Mouse (Mus musculus) intestine, embryonic 16.5 days (tissue): Measurements from ENCODE around the gene Creb3l2. TPM values are rescaled to one million over a fixed set of nuclear protein-coding genes. Genes with fewer than 3 reads are reported as not detected.

Experiments used
- ATAC-seq: fragments of 200-750 bp; cut with Nextera tagmentation; 2 replicates; pipeline ENCODE4 v1.8.0; 2017; ENCODE audit warnings: moderate TSS enrichment, moderate library complexity
- H3K27ac ChIP-seq: fragments of 300-500 bp; sonication (generic); 2 replicates; pipeline ENCODE4 v1.5.1; 2014; ENCODE audit warnings: mild to moderate bottlenecking, low read length
- H3K27me3 ChIP-seq: fragments of 300-500 bp; sonication (generic); replicated peaks from 2 replicates; pipeline ENCODE4 v1.6.1; 2014; ENCODE audit warnings: low read length, control low read depth, mixed read lengths; ENCODE audit not compliant: control insufficient read depth, insufficient read depth
- H3K36me3 ChIP-seq: fragments of 300-500 bp; sonication (generic); 2 replicates; pipeline ENCODE4 v1.6.1; 2014; ENCODE audit warnings: low read length, control low read depth; ENCODE audit not compliant: control insufficient read depth, insufficient read depth
- H3K4me1 ChIP-seq: fragments of 300-500 bp; sonication (generic); 2 replicates; pipeline ENCODE4 v1.6.1; 2014; ENCODE audit warnings: low read length, control low read depth, mixed read lengths; ENCODE audit not compliant: control insufficient read depth, insufficient read depth
- H3K4me2 ChIP-seq: fragments of 300-500 bp; sonication (generic); 2 replicates; pipeline ENCODE4 v1.6.1; 2014; ENCODE audit warnings: low read depth, low read length, control low read depth
- H3K4me3 ChIP-seq: fragments of 300-500 bp; sonication (generic); 2 replicates; pipeline ENCODE4 v1.5.1; 2014; ENCODE audit warnings: mild to moderate bottlenecking, low read length
- H3K9ac ChIP-seq: fragments of 300-500 bp; sonication (generic); 2 replicates; pipeline ENCODE4 v1.6.1; 2014; ENCODE audit warnings: low read depth, low read length
- H3K9me3 ChIP-seq: fragments of 300-500 bp; sonication (generic); 2 replicates; pipeline ENCODE4 v1.6.1; 2016; ENCODE audit warnings: low read length, control low read depth; ENCODE audit not compliant: control insufficient read depth
- WGBS: fragments of 180-500 bp; shearing (Covaris S2); extraction: QIAGEN DNeasy Blood & Tissue Kit; methylation state at CpG from one replicate; pipeline ENCODE4 v1.1.7; 2014; 5-methylcytosine and 5-hydroxymethylcytosine counted together
- polyA plus RNA-seq: library from polyadenylated mRNA; unstranded; fragments of >200 nt; fragmentation: Nextera tagmentation; extraction: Ambion mirVana; gene quantifications from 2 replicates; pipeline ENCODE4 v1.2.1, GENCODE M21; 2015

Gene Creb3l2
- polyA plus RNA-seq, 1 experiment from 2014 or later = 13.4 TPM

- Histone ChIP-seq H3K9ac (no peak overlapping the region), H3K4me1 (no peaks in the 10 kb centered on the region), H3K27me3 (no peaks in the 10 kb centered on the region), H3K4me3 (no peak overlapping the region), H3K4me2 (no peak overlapping the region), H3K9me3 (no peaks in the 10 kb centered on the region), H3K36me3 (no peaks in the 10 kb centered on the region), H3K27ac (no peak overlapping the region)
- 64% methylated on average over 10 of the region's 10 CpGs for WGBS
- no peak for ATAC-seq
These were observed 66.5 kb downstream of the Creb3l2 start for GRCm38 (mm10) chr6:37375452-37375851.

- no peaks in the 10 kb centered on the region for H3K36me3 ChIP-seq
- H3K4me1 ChIP-seq = no peaks in the 10 kb centered on the region
- H3K9ac ChIP-seq = no peak overlapping the region
- ATAC-seq = no peak
- H3K4me3 ChIP-seq = no peak overlapping the region
- H3K27me3 ChIP-seq = no peaks in the 10 kb centered on the region
- H3K4me2 ChIP-seq = no peak overlapping the region
- H3K9me3 ChIP-seq = no peaks in the 10 kb centered on the region
- WGBS = 82% methylated on average over 7 of the region's 7 CpGs
- H3K27ac ChIP-seq = no peak overlapping the region
These were observed 70.6 kb downstream of the Creb3l2 start for GRCm38 (mm10) chr6:37371341-37371740.

- no peak for ATAC-seq
- Histone ChIP-seq H3K27me3 (no peaks in the 10 kb centered on the region), H3K4me1 (peaks cover under 1% of the 10 kb centered on the region; the same call in 1 of the 2 replicates), H3K9ac (no peak overlapping the region), H3K36me3 (no peaks in the 10 kb centered on the region), H3K27ac (no peak overlapping the region), H3K9me3 (no peaks in the 10 kb centered on the region), H3K4me2 (no peak overlapping the region), H3K4me3 (no peak overlapping the region)
- 87% methylated on average over 12 of the region's 12 CpGs for WGBS
These were observed 71.4 kb downstream of the Creb3l2 start for GRCm38 (mm10) chr6:37370566-37370965.

- ATAC-seq = no peak
These were observed 72.2 kb downstream of the Creb3l2 start for GRCm38 (mm10) chr6:37369750-37370149.

GRCm38 (mm10) chr6:37368281-37368680 is 73.7 kb downstream of the Creb3l2 start:
- no peaks in the 10 kb centered on the region for H3K27me3 ChIP-seq
- H3K9me3 ChIP-seq = no peaks in the 10 kb centered on the region
- H3K27ac ChIP-seq = no peak overlapping the region
- H3K4me2 ChIP-seq = no peak overlapping the region
- H3K4me1 ChIP-seq = peaks cover 4% of the 10 kb centered on the region; the same call in 1 of the 2 replicates
- H3K9ac ChIP-seq = no peak overlapping the region
- peaks cover 8% of the 10 kb centered on the region for H3K36me3 ChIP-seq
- ATAC-seq = no peak
- H3K4me3 ChIP-seq = no peak overlapping the region
- 73% methylated on average over 13 of the region's 13 CpGs for WGBS

More at GRCm38 (mm10) chr6:37369750-37370149, 72.2 kb downstream of the Creb3l2 start:
- Histone ChIP-seq H3K27me3 (no peaks in the 10 kb centered on the region), H3K4me1 (peaks cover 4% of the 10 kb centered on the region; the same call in 1 of the 2 replicates), H3K36me3 (no peaks in the 10 kb centered on the region), H3K27ac (no peak overlapping the region), H3K9ac (no peak overlapping the region), H3K4me2 (no peak overlapping the region), H3K4me3 (no peak overlapping the region), H3K9me3 (no peaks in the 10 kb centered on the region)
- WGBS = 73% methylated on average over 6 of the region's 6 CpGs

GRCm38 (mm10) chr6:37366991-37367390 is 75.0 kb downstream of the Creb3l2 start:
- WGBS = 90% methylated on average over 6 of the region's 6 CpGs
- ATAC-seq = no peak
- Histone ChIP-seq H3K36me3 (peaks cover 8% of the 10 kb centered on the region), H3K4me1 (peaks cover 4% of the 10 kb centered on the region; the same call in 1 of the 2 replicates), H3K9me3 (no peaks in the 10 kb centered on the region), H3K9ac (no peak overlapping the region), H3K27me3 (no peaks in the 10 kb centered on the region), H3K4me2 (no peak overlapping the region), H3K27ac (no peak overlapping the region), H3K4me3 (no peak overlapping the region)

- Histone ChIP-seq H3K4me2 (no peak overlapping the region), H3K9ac (no peak overlapping the region), H3K4me3 (no peak overlapping the region), H3K27ac (no peak overlapping the region), H3K27me3 (no peaks in the 10 kb centered on the region), H3K36me3 (peaks cover 8% of the 10 kb centered on the region), H3K9me3 (no peaks in the 10 kb centered on the region), H3K4me1 (peaks cover 8% of the 10 kb centered on the region; the same call in 1 of the 2 replicates)
- 58% methylated on average over 11 of the region's 11 CpGs for WGBS
- no peak for ATAC-seq
These were observed 76.8 kb downstream of the Creb3l2 start for GRCm38 (mm10) chr6:37365179-37365578.

GRCm38 (mm10) chr6:37364361-37364760 is 77.6 kb downstream of the Creb3l2 start:
- Histone ChIP-seq H3K27ac (no peak overlapping the region), H3K4me2 (no peak overlapping the region), H3K9ac (no peak overlapping the region), H3K4me1 (peaks cover 8% of the 10 kb centered on the region; the same call in 1 of the 2 replicates), H3K9me3 (no peaks in the 10 kb centered on the region), H3K36me3 (peaks cover 8% of the 10 kb centered on the region), H3K4me3 (no peak overlapping the region), H3K27me3 (no peaks in the 10 kb centered on the region)
- no peak for ATAC-seq
- whole genome bisulfite sequencing = 93% methylated on average over 8 of the region's 8 CpGs

GRCm38 (mm10) chr6:37360813-37361385 is 81.0 kb downstream of the Creb3l2 start:
- peaks cover 8% of the 10 kb centered on the region; the same call in 1 of the 2 replicates for H3K4me1 ChIP-seq
- H3K36me3 ChIP-seq = peaks cover 8% of the 10 kb centered on the region
- 43% methylated on average over 11 of the region's 11 CpGs for WGBS
- no peak for ATAC-seq
- no peaks in the 10 kb centered on the region for H3K27me3 ChIP-seq
- no peak overlapping the region for H3K4me2 ChIP-seq
- H3K9ac ChIP-seq = no peak overlapping the region
- H3K9me3 ChIP-seq = no peaks in the 10 kb centered on the region
- no peak overlapping the region for H3K4me3 ChIP-seq
- H3K27ac ChIP-seq = no peak overlapping the region
